Mouse (Mus musculus) macrophage (primary cell): ENCODE measurements around the gene Pcdh20. TPM values are rescaled to one million over a fixed set of nuclear protein-coding genes. Genes with fewer than 3 reads are reported as not detected.

Experiments used
- H3K27ac ChIP-seq: fragments of 350-480 bp; formaldehyde crosslinking; 2 replicates; pipeline ENCODE4 v1.9.0; 2021
- H3K36me3 ChIP-seq: fragments of 350-480 bp; formaldehyde crosslinking; 2 replicates; pipeline ENCODE4 v1.9.0; 2021; ENCODE audit errors: inconsistent target
- H3K4me3 ChIP-seq: fragments of 350-480 bp; formaldehyde crosslinking; 2 replicates; pipeline ENCODE4 v1.9.0; 2021; ENCODE audit errors: inconsistent target
- H3K79me2 ChIP-seq: fragments of 350-480 bp; formaldehyde crosslinking; 2 replicates; pipeline ENCODE4 v1.9.0; 2021; ENCODE audit errors: inconsistent target
- WGBS: methylation state at CpG from one replicate; pipeline ENCODE4 v1.1.7; 2026; ENCODE audit warnings: inconsistent platforms; ENCODE audit not compliant: missing documents; 5-methylcytosine and 5-hydroxymethylcytosine counted together
- polyA plus RNA-seq: library from polyadenylated mRNA; stranded (reverse); fragments of 250-400 nt; gene quantifications from 3 replicates; pipeline ENCODE4 v1.2.4, GENCODE M21; 2018; ENCODE audit warnings: inconsistent platforms
- total RNA-seq, 78 experiments: library from RNA; depleted of rRNA; stranded (reverse); fragments of 250-400 nt; gene quantifications; 1 replicate in 9 of 78; 2 replicates in 24 of 78; 3 replicates in 43 of 78; 4 replicates in 2 of 78; pipeline ENCODE4 v1.2.4; 2018; ENCODE audit warnings: inconsistent platforms in 56 of 78

Pcdh20 gene
- under 1 TPM in 1 of 26 experiments, not detected in 25; 0.16 TPM for total RNA-seq (2018; cell fraction: chromatin; rRNA removed)
- not detected for total RNA-seq (2018; cell fraction: cytosol; rRNA removed)
- not detected for total RNA-seq (2018; cell fraction: nucleus; rRNA removed)
- not detected in 3 replicates for polyA plus RNA-seq

DNA sequence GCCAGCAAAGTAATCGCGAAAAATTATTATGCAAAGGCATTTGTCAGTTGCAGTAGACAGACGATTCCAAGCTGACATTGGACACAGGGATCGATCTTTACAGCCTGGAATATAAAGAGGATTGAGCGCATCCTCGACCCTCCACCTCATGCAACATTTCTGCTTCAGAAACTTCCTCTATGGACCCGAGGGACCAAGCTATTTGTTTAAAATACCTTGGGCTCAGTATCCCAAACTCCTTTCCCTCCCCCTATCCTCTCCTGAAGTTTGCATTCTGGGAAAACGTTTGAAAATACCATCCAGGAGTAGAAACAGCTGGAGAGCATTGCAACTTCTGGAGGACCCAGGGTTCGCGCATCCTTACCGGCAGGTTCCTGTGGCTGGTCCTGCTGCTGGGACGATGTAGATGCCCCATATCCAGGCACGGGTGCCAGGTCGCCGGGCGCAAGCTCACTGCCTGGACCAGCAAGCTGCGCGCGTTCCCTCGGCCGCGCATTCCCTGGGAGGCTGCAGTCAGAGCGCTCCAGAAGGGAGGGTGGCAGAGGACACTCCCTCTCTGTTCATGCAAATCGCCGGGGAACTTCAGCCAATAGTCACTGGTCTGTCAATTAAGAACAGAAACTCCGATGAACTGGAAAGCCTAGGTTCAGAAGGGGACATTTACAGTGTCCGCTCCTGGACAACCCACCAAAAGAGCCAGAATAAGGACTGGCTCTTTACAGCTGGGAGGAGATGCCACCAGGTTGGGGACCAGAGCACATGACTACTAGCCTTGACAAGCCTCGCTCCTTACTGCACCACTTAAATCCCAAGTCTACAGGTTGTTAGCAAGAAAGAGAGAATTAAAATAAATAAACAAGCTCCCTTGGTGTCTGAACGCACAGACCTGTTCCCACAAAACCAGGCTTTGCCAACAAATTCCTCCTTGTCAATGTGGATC lies at the start of gene Pcdh20:
Gene Pcdh20, minus strand, starts transcription at position 902 of the 940 bp plus-strand sequence.
- 6% methylated on average over 29 of the region's 29 CpGs for WGBS
- Histone ChIP-seq H3K27ac (no peak within 1 kb of the TSS), H3K4me3 (no peak within 1 kb of the TSS), H3K79me2 (no peaks in the 10 kb centered on the region), H3K36me3 (no peaks in the 10 kb centered on the region)

DNA sequence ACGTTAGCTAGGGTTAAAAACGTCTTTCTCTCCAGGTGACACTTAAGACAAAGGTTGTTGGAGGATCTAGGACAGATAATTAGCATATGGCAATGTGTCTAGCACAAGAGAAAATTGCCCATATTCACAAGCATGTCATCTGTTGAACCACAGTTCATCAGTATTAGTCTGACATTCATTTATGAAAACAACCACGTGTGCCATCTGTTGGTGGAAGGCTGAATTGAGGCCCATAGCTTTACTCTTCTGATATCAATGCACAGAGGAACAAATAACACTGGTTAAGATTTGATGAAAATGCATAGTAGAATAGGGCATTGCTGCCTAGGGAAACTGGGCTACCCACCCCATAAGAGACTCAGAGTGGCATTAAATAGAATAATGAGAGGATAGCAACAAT lies 8.7 kb upstream of the Pcdh20 start:
- WGBS, result 51% methylated on average over 3 of the region's 3 CpGs
- no peaks in the 10 kb centered on the region for H3K79me2 ChIP-seq

DNA sequence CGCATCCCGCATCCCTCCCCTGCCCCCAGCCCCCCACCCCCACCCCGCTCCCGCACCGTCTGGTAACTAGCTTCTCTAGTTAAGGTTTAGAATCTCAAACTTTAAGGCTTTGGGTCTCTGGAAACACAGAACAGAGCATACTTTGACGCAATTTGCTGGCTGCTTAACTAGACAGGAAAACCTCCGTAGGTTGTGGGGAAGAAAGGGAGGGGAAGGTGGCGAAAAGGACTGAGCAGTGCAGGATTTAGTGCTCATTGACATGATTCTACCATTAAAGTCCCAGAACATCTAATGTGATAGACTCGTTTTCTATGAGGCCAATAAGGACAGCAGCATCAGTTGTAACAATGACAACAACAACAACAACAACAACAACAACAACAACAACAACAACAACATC lies 1.2 kb downstream of the Pcdh20 start:
- Histone ChIP-seq H3K36me3 (no peaks in the 10 kb centered on the region), H3K27ac (no peak overlapping the region), H3K4me3 (no peak overlapping the region), H3K79me2 (no peaks in the 10 kb centered on the region)
- WGBS, result 2% methylated on average over 9 of the region's 9 CpGs

More for the DNA sequence above, 8.7 kb upstream of the Pcdh20 start:
- Histone ChIP-seq H3K36me3 (no peaks in the 10 kb centered on the region), H3K4me3 (no peak overlapping the region), H3K27ac (no peak overlapping the region)

DNA sequence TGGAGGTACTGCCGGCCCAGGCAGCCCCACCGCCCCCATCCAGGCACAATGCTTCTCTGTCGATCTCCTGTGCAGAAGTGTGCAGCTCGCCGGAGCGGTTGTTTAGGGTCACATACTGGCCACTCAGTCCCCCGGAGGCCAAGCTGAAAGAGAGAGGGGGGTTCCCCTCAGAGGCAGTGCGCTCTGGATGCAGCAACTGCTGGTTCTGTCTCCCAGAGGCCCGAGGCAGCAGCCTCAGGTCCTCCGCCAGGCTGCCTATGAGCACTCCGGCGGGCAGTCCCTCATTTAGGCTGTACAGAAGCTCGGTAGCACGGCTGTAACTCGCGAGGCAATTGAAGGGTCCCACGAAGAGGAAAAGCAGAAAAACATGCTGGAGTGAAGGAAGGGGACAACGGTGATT lies 1.8 kb downstream of the Pcdh20 start:
- no peaks in the 10 kb centered on the region for H3K79me2 ChIP-seq
- 8% methylated on average over 18 of the region's 18 CpGs for WGBS
- H3K36me3 ChIP-seq, result no peaks in the 10 kb centered on the region
- H3K4me3 ChIP-seq, result no peak overlapping the region
- H3K27ac ChIP-seq, result no peak overlapping the region

DNA sequence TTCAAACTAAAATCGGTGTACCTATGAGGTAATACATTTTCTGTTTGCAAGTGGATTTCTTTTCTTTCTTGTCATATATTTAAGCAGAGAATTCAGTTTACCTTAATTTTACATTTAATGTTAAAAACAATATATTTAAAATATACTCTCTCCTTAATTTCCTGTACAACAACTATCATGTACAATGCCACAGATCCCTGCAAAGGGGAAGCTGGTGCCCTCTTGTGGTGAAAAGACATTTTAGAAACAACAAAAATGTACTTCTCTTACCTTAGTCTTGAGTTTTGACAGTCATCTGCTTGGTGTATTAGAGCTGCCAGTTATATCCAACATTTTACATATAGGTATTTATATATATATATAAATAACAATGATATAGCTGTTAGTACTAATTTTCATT lies 4.8 kb downstream of the Pcdh20 start:
- H3K36me3 ChIP-seq, result no peaks in the 10 kb centered on the region
- no peak overlapping the region for H3K4me3 ChIP-seq
- H3K27ac ChIP-seq, result no peak overlapping the region
- no peaks in the 10 kb centered on the region for H3K79me2 ChIP-seq
- WGBS, result 100% methylated on average over 1 of the region's 1 CpGs

DNA sequence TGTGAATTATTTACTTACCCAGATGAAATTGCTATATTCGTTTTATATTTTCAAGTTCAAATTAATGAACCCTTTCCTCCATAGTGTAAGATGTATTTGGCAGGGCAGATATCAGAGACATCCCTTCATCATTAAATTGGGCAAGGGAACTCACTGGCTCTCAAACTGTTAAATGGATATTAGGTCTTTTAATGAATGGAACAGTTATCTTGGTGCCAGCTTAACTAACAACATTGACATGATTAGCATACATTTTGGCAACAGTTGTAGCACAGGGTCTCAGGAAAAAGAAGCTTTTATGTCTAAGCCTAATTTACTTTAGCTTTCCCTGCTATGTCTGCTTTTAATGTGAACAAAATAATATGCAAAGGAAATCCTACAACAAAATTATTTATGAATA lies 6.8 kb downstream of the Pcdh20 start:
- no peak overlapping the region for H3K27ac ChIP-seq
- 83% methylated on average over 1 of the region's 1 CpGs for WGBS
- no peaks in the 10 kb centered on the region for H3K36me3 ChIP-seq
- H3K79me2 ChIP-seq, result no peaks in the 10 kb centered on the region
- H3K4me3 ChIP-seq, result no peak overlapping the region

DNA sequence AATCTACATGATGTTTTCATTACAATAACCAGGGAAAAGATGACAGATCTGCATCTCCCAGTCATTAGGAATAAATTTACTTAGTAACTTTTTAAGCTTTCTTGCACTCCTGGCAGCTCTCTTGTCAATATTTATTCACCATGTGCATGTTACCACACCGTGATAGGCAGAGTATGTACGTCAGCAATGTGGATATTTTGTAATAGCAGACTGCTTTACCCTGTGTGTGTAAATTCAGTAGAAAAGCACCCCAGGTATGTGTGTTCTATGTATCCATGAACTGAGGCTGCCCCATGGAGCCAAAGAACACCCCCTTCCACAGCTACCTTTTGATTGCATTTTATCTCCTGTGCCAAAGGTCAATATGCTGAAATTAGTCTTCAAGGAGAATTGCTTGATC lies 7.8 kb downstream of the Pcdh20 start:
- Histone ChIP-seq H3K27ac (no peak overlapping the region), H3K4me3 (no peak overlapping the region), H3K36me3 (no peaks in the 10 kb centered on the region), H3K79me2 (no peaks in the 10 kb centered on the region)
- WGBS, result 77% methylated on average over 2 of the region's 2 CpGs

DNA sequence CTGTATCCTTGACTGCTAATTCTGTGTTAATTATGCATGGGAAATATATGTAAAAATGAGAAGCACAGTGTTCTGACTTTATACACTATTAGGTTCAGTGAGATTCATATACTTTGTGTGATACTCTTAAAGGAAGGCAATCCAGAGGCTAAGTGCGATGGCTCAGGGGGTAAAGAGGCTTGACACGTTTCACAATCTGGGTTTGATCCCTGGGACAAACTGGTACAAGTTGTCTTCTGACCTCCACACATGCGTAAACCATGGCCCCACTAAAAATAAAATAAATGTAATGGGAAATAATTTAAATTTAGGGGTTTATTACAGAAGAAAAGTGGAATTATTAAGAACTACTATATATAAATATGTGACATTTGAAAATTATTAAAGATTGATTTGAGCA lies 8.3 kb downstream of the Pcdh20 start:
- 70% methylated on average over 2 of the region's 3 CpGs for WGBS

DNA sequence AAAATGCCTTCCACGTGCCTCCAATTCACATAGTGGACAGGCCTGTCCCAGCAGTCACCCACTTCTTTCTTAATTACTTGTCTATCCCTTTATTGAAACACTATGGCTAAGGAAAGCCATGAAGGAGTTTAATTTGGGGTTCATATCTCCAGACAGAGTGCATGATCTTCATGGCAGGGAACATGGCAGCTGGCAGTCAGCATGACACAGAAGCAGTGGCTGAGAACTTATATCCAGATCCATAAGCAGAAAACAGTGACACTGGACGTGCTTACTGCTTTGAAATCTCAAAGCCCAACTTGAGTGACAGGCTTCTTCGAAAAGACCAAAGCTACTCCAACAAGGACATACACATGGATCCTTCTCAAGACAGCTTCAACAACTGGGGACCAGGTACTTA lies 10.5 kb downstream of the Pcdh20 start:
- Histone ChIP-seq H3K27ac (no peak overlapping the region), H3K4me3 (no peak overlapping the region), H3K79me2 (no peaks in the 10 kb centered on the region), H3K36me3 (no peaks in the 10 kb centered on the region)
- WGBS, result 97% methylated on average over 3 of the region's 3 CpGs

More for the DNA sequence above, 8.3 kb downstream of the Pcdh20 start:
- no peak overlapping the region for H3K27ac ChIP-seq
- no peaks in the 10 kb centered on the region for H3K36me3 ChIP-seq
- H3K79me2 ChIP-seq, result no peaks in the 10 kb centered on the region
- H3K4me3 ChIP-seq, result no peak overlapping the region

DNA sequence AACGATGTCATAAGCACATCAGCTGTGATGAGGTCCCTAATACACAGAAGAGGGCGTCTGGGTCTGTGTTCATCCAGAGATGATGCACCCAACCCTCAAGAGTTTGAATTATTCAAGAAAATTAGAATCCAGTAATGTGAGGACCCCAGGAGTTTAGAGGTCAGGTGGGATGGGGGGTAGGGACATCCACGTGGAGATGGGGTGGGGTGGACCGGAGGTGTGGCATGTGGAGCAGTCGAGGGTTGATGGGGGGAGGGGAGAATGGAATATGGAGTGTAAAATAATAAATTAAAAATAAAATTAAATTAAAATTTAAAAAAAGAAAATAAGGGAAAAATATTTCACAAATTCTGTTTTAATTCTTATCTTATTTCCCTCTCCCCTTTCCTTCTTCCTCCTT lies 27.9 kb downstream of the Pcdh20 start:
- Histone ChIP-seq H3K27ac (no peak overlapping the region), H3K79me2 (no peaks in the 10 kb centered on the region), H3K4me3 (no peak overlapping the region), H3K36me3 (no peaks in the 10 kb centered on the region)
- WGBS, result 75% methylated on average over 5 of the region's 5 CpGs

DNA sequence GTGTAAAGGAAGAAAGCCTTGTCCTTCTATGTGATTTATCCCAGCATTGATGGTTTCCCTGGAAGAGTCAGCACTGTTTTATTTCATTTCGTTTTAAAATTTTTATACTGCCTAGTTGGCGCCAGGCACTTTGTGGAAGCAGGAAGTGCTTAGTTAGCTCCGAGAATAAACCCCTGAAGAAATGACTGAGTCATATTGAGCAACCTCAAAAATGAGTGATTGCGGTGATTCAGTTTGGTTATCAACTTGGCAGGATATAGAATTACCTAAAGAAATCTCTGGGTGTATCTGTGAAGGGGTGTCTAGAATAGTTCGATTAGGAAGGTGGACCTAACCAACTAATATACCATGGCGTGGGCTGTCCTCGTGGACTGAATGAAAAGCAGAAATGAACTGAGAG lies 41.8 kb downstream of the Pcdh20 start:
- H3K27ac ChIP-seq, result no peak overlapping the region
- no peaks in the 10 kb centered on the region for H3K36me3 ChIP-seq
- H3K4me3 ChIP-seq, result no peak overlapping the region
- no peaks in the 10 kb centered on the region for H3K79me2 ChIP-seq
- WGBS, result 90% methylated on average over 7 of the region's 7 CpGs

DNA sequence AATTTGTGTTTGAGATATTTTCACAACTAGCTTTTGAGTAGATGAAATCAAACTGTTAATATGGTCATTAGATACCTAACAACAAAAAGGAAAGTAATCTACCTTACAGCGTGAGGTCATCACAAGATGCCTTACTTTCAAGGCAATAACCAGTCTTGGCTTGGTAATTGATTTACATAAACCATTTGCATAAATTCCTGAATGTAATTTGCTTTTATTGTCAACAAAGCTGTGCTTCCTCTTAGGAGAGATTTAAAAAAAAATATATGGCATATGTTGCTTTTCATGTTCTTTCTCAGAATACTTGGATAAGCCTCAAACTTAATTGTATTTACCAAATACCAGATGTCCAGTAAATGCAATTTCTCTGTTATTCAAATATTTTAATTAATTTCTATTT lies 43.8 kb downstream of the Pcdh20 start:
- Histone ChIP-seq H3K79me2 (no peaks in the 10 kb centered on the region), H3K4me3 (no peak overlapping the region), H3K27ac (no peak overlapping the region), H3K36me3 (no peaks in the 10 kb centered on the region)
- 88% methylated on average over 1 of the region's 1 CpGs for WGBS
